Mouse (Mus musculus): ENCODE measurements around the gene Cmip.

- TF ChIP-seq CTCF (IDR thresholded peaks at IDR 0.05; ENCODE audit: control insufficient read depth, insufficient read depth, insufficient read length) (no peak), MYOG (IDR thresholded peaks at IDR 0.05; ENCODE audit: control insufficient read depth, extremely low read depth, insufficient read length) (no peak), USF1 (IDR thresholded peaks at IDR 0.05; ENCODE audit: low read depth) (no peak), MAX (IDR thresholded peaks at IDR 0.05) (no peak), CEBPB (IDR thresholded peaks at IDR 0.05; ENCODE audit: low read depth) (no peak)
Measured at GRCm38 (mm10) chr8:117484731-117485130, 227.9 kb downstream of the Cmip start.

All from C2C12 (cell line).